Mouse (Mus musculus): ENCODE data around the gene Lrig2. TPM values are rescaled to one million over a fixed set of nuclear protein-coding genes. Genes with fewer than 3 reads are reported as not detected.

Lrig2 gene
- total RNA-seq (2021) = 1 to 10 TPM; 4.1 to 5.3 TPM
- long read RNA-seq, experiment 1 = 0 reads
- long read RNA-seq, experiment 2, partial matches to known transcripts = 2 of 4 reads
- long read RNA-seq, experiment 2, other reads (novel, unspliced or antisense) = 1 of 4 reads

- intact Hi-C loops (cut with DNase I) = loop anchor here (5.0 kb wide), 2 partner anchors 131 to 171 kb away; no protein-coding TSS in a partner anchor
Measured at GRCm38 (mm10) chr3:104511538-104512423, at the start of gene Lrig2. Lrig2 (minus strand) TSS chr3:104511918.

DNA sequence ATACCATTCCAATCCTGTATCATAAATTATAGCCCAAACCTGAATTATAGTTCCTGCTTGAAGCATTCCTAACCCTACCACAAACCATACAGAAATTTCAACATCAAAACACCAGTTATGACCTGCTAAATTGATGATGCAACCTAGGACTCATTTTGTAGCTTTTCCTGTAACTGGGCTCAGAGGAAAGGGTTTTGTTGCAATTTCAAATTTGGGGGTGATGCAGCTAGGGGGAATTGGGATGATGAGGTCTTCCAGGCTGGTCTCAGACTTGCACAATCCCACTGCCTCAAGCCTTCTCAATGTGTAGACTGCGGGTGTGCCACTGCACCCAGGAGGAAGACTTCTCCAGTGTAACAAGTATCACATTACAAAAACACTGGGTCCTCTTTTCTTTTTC is 44.9 kb upstream of the Lrig2 start:
- DNase-seq = no peak
- intact Hi-C loops (cut with DNase I) = no loop called here

More at GRCm38 (mm10) chr3:104511538-104512423, at the start of gene Lrig2:
- peak; percentile 97 to 98 for DNase-seq

DNA sequence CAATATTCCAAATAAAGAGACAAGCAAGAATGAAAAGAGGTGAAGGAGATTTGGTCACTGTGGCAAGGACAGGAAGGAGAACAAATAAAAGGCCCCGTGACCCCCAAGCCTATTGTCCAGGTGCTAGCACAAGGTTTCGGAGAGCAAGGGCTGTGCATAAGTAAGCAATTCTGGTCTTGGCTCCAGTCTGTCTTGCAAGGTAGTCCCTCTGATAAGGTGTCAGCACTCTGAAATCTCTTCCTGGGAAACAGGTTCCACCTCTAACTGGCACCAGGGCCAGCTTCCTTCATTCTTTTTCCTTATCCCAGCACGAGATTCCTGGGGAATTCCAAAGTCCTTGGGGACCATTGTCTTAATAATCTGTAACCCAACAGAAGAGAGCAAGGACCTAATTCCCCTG is 38.9 kb upstream of the Lrig2 start:
- intact Hi-C loops (cut with DNase I) = no loop called here

DNA sequence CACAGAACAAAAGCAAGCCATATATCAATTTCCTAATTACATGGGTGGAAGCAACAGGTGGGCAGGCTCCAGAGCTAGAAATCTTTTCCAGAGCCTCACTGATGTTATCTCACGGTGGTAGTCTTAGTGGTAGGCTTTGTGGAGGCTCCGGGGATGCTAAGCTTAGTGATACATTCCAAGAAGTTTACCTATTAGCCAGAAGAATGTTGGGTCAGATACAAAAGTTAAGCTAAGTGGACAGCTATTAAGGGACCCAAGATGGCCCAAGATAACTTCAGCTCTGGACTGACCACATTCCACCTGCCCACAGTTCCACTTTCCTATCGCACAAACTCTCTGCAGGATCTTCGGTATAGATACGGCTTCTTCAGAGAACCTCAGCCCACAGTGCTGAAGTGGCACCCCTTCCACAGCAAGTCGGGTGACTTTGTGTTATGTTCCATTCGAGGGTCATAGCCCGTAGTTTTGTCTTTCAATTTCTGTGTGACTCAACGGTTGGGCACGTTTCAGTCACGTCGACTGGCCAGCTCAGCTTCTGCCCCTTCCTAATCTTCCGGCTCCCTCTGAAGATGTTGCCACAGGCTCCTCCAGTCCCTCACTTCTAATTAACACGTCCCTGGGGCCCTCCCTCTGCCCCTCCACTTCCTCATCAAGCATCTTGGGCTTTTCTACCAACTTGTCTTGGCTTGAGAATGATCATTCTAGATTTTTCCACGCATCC is 36.8 kb upstream of the Lrig2 start:
- DNase-seq = no peak
- intact Hi-C loops (cut with DNase I) = no loop called here

More for the DNA sequence above, 38.9 kb upstream of the Lrig2 start:
- no peak for DNase-seq

DNA sequence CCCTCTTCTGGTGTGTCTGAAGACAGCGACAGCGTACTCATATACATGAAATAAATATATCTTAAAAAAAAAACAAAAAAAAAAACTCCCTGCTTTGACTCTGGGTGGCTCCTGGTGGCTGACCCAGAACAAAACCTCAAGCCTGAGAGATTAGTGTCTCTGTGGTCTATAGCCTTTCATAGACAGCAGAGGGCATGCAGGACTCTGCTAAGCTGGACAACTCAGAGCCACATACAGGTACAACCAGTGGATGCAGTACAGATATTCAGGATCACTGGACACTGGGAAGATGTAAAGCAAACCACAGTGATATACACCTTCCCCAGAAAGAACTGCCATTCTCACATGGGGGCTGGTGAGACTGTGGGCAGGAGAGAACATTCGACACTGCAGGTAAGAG is 32.1 kb upstream of the Lrig2 start:
- intact Hi-C loops (cut with DNase I) = loop anchor here (5.0 kb wide), 1 partner anchor 93 kb away; the partner anchor contains the start of gene Slc16a1
- DNase-seq = no peak

DNA sequence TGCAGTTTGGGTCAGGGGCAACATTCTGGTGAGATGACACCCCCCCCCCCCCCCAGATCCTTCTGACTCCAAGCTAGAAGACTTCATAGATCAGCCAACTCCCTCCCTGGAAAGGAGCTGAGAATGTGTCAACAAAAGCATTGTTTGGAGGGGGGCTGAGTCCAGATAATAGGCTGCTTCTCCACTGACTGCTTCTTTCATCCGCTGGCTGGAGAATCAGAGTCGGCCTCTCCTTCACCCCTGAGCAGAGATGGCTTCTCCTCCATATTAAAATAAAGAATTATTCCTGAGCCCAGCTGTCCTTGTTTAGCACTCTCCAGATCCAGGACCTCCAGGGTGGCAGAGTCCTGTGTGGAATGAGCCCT is 30.3 kb upstream of the Lrig2 start:
- intact Hi-C loops (cut with DNase I) = loop anchor here (5.0 kb wide), 1 partner anchor 95 kb away; the partner anchor contains the start of gene Slc16a1

DNA sequence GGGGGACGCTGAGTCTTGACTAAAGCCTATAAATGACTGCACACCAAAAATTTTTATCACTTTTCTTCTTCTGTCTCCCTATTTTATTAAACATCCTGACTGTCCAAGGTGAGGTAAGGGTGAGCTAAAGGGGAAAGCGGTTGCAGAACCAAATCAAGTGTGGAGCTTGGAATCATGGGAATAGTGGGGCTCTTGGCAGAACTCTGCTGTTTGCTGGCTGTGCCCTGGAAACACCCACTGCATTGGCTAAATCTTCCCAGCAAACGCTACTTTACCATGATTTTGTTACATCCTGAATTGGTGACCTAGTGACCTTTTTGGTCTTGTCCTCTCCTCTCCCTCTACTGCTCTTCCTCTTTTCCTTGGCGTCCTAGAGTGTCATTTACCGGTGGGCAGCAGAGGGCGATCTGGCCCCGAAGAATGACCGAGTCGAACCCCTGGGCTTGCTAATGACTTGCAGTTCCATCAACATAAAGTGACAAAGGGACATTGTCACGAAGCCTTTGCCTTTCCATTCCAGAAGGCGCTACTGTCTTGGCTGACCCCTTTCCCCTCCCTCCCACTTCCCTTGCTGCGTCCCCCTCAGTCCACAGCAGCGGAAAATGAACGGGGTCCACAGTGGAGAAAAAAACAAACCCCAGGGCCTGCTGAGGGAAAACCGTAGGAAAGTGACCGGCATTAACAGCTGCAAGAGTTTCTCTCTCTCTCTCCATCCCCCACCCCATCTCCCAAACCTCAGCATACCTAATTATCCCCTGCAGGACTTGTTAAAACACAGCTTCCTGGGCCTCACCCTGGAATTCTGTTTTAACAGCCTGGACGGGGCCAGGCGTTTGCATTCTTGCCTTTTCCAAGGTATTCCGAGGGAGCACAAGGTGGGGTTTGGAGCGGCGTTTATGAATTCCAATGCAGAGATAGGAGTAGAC is 29.7 kb upstream of the Lrig2 start:
- DNase-seq = peak; percentile 53 to 64
- intact Hi-C loops (cut with DNase I) = loop anchor here (2.0 to 5.0 kb wide), 2 partner anchors 96 to 141 kb away; partner anchors contain the start of gene Slc16a1

More for the DNA sequence above, 30.3 kb upstream of the Lrig2 start:
- no peak for DNase-seq

DNA sequence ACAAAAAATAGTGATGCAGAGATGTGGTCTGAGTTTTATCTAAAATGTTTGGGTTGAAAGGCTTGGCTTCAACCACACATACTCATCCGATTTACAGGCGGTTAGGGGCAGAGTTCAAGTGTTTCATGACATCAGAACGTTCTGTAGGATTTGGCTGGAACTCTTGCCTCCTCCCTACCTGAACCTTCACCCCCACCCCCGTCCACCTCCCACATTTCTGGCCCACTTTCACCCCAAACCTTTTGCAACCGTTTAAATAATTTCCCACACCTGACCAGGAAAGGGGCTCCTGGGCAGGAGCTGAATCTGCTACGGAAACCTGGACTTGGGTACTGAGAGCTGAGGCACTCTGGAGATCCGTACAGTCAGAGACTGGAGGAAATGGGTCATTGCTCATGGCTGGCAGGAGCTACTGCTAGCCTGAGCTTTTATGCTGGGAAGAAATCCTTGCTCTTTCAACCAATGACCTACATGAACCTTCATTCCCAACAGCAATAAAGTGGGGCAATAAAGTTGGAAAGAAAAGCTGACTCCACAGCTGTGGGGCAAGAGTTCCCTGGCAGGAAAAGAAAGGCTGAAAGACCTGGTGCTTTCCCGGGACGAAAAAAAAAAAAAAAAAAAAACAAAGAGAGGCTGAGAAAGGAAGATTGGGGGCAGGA is 28.9 kb upstream of the Lrig2 start:
- intact Hi-C loops (cut with DNase I) = loop anchor here (2.0 to 5.0 kb wide), 2 partner anchors 97 to 142 kb away; partner anchors contain the start of gene Slc16a1
- DNase-seq = no peak

GRCm38 (mm10) chr3:104533223-104533622 is 21.5 kb upstream of the Lrig2 start:
- no peak for DNase-seq
- intact Hi-C loops (cut with DNase I) = no loop called here

- DNase-seq = no peak
- intact Hi-C loops (cut with DNase I) = no loop called here
Measured at GRCm38 (mm10) chr3:104526115-104526882, 14.6 kb upstream of the Lrig2 start.

- no peak for DNase-seq
- intact Hi-C loops (cut with DNase I) = no loop called here
Measured at GRCm38 (mm10) chr3:104525516-104525915, 13.8 kb upstream of the Lrig2 start.

DNA sequence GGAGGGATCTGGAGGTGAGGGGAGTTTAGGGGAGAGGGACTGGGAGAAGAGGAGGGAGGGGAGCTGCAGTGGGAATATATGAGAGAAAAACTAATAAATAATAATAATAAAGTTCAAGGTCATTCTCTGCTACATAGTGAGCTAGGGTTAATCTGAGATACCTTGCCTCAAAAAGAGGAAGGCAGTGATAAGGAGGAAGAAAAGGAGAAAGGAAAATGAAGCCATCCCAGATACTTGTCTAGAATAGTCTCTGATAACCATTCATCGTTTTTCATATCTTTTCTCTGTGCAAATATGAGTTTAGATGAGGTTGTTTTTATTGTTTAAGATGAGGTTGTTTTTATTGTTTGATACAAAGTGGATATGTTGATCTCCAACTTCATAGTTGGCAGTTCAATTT is 13.3 kb upstream of the Lrig2 start:
- DNase-seq = no peak
- intact Hi-C loops (cut with DNase I) = no loop called here

GRCm38 (mm10) chr3:104523333-104523871 is 11.7 kb upstream of the Lrig2 start:
- intact Hi-C loops (cut with DNase I) = no loop called here
- no peak for DNase-seq

GRCm38 (mm10) chr3:104521341-104521924 is 9.7 kb upstream of the Lrig2 start:
- DNase-seq = no peak
- intact Hi-C loops (cut with DNase I) = no loop called here

DNA sequence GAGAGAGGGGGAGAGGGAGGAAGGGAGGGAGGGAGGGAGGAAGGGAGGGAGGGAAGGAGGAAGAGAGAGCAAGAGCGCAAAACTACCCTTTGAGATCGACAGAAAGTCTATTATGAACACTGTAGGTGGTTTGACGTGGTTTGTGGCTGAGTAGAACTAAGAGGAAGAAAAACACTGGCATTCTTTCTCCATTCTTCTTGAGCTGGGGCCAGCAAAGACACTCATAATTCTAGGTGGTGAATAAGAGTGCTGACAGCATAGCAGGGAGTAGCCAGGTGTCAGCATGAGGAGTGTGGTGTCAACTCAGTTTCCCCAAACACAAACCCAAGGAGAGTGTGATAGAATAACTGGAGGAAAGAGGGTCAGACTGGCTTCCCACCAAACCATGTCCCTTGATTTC is 8.8 kb upstream of the Lrig2 start:
- DNase-seq = no peak
- intact Hi-C loops (cut with DNase I) = no loop called here

DNA sequence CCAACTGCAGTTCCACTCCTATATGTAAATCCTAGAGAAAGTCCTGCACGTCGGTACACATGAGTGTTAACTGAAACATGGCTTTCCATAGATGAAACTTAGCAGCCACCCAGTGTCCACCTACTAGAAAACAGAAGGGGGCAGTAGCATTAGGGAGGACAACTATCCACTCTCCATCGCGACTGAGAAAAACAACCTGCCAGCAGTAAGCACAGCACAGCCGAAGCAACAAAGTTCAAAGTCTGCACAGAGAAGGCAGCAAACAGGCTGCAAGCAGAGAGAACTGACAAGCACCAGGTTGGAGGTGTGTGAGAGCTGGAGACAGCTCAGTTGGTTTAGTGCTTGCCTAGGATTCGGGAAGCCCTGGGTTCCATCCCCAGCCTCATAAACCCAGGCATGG is 7.2 kb upstream of the Lrig2 start:
- intact Hi-C loops (cut with DNase I) = no loop called here
- DNase-seq = no peak

DNA sequence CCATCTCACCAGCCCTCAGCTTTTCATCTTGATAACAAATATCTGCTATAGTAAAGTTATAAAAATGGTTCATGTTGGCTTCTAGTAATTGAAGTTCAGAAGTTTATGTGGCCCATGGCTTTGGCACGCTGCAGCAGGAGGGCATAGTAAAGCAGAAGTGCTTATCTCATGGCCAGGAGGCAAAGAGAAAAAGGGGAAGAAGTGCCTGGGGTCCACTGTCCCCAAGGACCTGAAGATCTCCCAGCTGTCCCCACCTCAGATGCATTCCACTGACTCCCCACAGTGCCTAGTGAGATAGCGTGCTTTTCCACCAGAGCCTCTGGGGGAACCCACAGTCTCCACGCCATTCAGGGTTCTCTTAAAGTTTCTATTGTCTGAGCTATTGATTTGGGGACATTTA is 6.7 kb upstream of the Lrig2 start:
- intact Hi-C loops (cut with DNase I) = no loop called here
- no peak for DNase-seq

DNA sequence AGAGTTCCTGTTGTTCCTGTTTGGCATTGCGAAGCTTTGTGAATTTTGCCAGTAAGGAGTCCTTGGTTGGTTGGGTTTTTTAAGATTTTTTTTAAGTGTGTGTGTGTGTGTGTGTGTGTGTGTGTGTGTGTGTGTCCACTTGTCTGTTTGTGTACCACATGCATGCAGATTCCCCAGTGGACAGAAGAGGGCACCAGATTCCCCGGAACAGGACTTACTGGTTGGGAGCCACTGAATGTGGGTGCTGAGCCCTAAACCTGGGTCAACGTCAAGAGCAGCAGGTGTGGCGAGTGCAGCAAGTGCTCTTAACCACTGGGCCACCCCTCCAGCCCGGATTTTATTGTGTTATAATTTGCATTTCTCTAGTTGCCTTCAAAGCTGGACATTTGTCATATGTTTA is 5.4 kb upstream of the Lrig2 start:
- intact Hi-C loops (cut with DNase I) = no loop called here
- DNase-seq = no peak
